Mouse (Mus musculus): ENCODE measurements around the gene Tbcel. TPM values are rescaled to one million over a fixed set of nuclear protein-coding genes. Genes with fewer than 3 reads are reported as not detected.

Tbcel gene
- polyA plus RNA-seq, 1 experiment from 2014 or later, result 6.1 TPM

DNA sequence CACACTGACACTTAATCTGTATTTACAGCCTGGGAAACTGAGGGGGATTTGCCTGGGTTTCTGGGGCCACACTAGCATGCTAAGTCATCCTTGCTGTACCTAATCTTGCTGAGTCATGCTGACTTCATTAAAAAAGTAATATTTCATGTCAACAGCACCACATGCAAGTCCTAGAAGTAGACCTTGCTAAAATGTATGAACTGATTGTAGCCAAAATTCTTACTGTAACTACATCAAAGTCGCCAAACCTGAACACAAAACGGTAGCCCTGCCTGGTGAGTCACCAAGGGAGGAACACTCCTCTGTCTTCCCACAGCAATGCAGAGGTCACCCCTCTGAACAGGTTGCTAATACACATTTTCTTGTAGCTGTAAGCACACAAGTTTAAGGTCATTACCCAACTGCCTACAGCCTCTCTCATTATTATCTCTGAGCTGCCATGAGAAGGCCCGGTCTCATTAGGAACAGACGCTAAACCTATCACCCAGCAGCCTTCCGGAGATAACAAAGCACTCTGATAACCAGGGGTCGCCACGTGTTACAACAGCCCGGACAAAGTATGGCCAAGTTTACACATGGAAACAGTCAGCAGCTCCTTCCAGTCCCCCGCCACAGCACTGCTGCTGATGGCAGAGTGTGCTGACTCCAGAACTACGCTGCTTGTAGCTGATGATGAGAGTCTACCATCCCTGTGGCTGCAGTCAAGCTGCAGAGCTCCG lies 46.1 kb downstream of the Tbcel start:
- Histone ChIP-seq H3K4me3 (replicated peaks; ENCODE audit: low read length) (no peak overlapping the region), H3K4me1 (replicated peaks; ENCODE audit: control insufficient read depth, insufficient read depth, low read length) (0 out of 2 replicates have a peak, but pooled peaks cover 4% of the 10 kb centered on the region), H3K36me3 (replicated peaks; ENCODE audit: control insufficient read depth, insufficient read depth) (no peaks in the 10 kb centered on the region), H3K9ac (no peak overlapping the region), H3K4me2 (replicated peaks) (no peak overlapping the region), H3K27ac (no peak overlapping the region), H3K27me3 (ENCODE audit: control insufficient read depth, insufficient read depth, low read length) (no peaks in the 10 kb centered on the region), H3K9me3 (ENCODE audit: control insufficient read depth, low read length) (no peaks in the 10 kb centered on the region)
- 85% methylated on average over 11 of the region's 11 CpGs for WGBS
- DNase-seq (ENCODE audit: low spot score) (no peak), ATAC-seq (ENCODE audit: low FRiP score) (no peak)

DNA sequence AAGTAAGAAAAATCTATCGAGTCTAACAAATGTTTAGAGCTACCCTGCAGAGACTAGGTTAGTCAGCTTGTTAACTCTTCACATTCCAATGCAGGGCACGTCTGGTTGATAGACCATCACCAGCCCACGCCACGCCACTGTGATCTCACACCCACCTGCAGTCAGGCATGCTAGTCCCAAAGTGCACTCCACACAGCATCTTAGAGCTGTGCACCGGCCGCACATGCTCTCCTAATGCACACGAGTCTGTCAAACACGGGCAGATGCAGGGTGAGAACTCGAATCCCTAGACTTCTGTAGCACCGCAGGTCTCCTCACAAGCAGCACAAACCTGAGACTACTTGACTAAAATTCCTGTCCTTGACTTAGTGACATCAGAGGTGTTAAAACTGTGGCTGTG lies 47.3 kb downstream of the Tbcel start:
- Histone ChIP-seq H3K4me3 (replicated peaks; ENCODE audit: low read length) (no peak overlapping the region), H3K9me3 (ENCODE audit: control insufficient read depth, low read length) (no peaks in the 10 kb centered on the region), H3K36me3 (replicated peaks; ENCODE audit: control insufficient read depth, insufficient read depth) (no peaks in the 10 kb centered on the region), H3K4me1 (replicated peaks; ENCODE audit: control insufficient read depth, insufficient read depth, low read length) (0 out of 2 replicates have a peak, but pooled peaks cover 4% of the 10 kb centered on the region), H3K27ac (no peak overlapping the region), H3K4me2 (replicated peaks) (no peak overlapping the region), H3K9ac (no peak overlapping the region), H3K27me3 (ENCODE audit: control insufficient read depth, insufficient read depth, low read length) (no peaks in the 10 kb centered on the region)
- WGBS, result 89% methylated on average over 10 of the region's 10 CpGs
- DNase-seq (ENCODE audit: low spot score) (no peak), ATAC-seq (ENCODE audit: low FRiP score) (no peak)

DNA sequence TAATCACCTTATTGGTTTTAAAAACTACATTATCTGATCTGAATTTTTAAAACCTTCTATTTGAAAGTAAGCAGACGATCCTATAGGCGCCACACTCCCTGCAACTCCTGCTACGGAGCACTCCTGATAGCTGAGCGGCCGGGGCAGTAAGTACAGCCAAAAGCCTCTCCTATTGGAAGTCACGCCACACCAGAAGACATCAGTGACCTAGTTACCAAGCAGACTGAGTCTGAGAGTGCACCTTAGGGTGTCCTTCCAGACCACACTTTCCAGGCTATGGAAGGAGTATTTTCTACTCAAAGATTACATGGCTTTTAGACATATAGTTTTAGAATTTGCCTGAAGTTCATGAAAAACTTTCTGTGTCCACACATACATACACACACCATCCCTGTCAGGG lies 47.9 kb downstream of the Tbcel start:
- H3K36me3 ChIP-seq (replicated peaks; ENCODE audit: control insufficient read depth, insufficient read depth), result no peaks in the 10 kb centered on the region
- no peaks in the 10 kb centered on the region for H3K9me3 ChIP-seq (ENCODE audit: control insufficient read depth, low read length)
- WGBS, result 93% methylated on average over 6 of the region's 6 CpGs
- ATAC-seq (ENCODE audit: low FRiP score), result no peak
- H3K9ac ChIP-seq, result no peak overlapping the region
- H3K27ac ChIP-seq, result no peak overlapping the region
- no peak overlapping the region for H3K4me2 ChIP-seq (replicated peaks)
- H3K4me1 ChIP-seq (replicated peaks; ENCODE audit: control insufficient read depth, insufficient read depth, low read length), result 0 out of 2 replicates have a peak, but pooled peaks cover 4% of the 10 kb centered on the region
- no peaks in the 10 kb centered on the region for H3K27me3 ChIP-seq (ENCODE audit: control insufficient read depth, insufficient read depth, low read length)
- no peak overlapping the region for H3K4me3 ChIP-seq (replicated peaks; ENCODE audit: low read length)
- no peak for DNase-seq (ENCODE audit: low spot score)

DNA sequence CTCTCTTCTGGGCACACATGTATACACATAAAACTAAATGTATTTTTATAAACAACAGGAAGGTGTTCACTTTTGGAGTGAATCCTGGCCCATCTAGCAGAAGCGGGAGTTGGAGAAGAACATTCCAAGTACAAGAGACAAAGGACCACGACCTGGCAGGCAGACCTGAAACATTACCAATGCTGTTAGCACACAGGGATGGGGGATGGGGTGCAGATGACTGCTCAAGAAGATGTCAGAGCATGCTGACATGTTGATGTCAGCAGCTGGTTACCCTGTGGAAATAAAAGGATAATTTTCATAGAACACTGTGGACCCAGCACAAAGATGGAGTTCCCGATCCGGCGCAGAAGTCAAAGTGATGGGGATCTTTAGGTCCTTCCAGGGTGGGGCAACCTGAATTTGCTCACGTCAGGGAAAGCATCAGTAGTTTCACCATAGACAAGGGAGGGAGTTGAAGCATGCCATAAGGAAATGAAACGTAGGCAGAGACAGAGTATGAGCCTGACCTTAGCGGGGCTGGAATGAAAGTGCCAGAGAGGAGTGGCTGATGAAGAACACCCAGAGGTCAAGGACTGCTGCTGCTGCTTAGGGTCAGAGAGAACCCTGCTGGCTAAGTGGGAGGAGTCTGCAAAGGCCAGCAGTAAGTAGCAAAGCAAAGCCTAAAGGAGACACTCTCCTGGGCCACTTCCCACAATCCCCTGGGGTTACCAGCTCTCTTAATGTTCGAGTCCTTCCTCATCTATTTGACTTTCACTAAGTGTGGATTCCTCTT lies 48.7 kb downstream of the Tbcel start:
- no peaks in the 10 kb centered on the region for H3K27me3 ChIP-seq (ENCODE audit: control insufficient read depth, insufficient read depth, low read length)
- H3K36me3 ChIP-seq (replicated peaks; ENCODE audit: control insufficient read depth, insufficient read depth), result no peaks in the 10 kb centered on the region
- no peak overlapping the region for H3K4me2 ChIP-seq (replicated peaks)
- ATAC-seq (ENCODE audit: low FRiP score) (no peak), DNase-seq (ENCODE audit: low spot score) (no peak)
- H3K9ac ChIP-seq, result no peak overlapping the region
- WGBS, result 75% methylated on average over 9 of the region's 9 CpGs
- no peak overlapping the region for H3K4me3 ChIP-seq (replicated peaks; ENCODE audit: low read length)
- no peak overlapping the region for H3K27ac ChIP-seq
- H3K9me3 ChIP-seq (ENCODE audit: control insufficient read depth, low read length), result no peaks in the 10 kb centered on the region
- H3K4me1 ChIP-seq (replicated peaks; ENCODE audit: control insufficient read depth, insufficient read depth, low read length), result 0 out of 2 replicates have a peak, but pooled peaks cover 4% of the 10 kb centered on the region

DNA sequence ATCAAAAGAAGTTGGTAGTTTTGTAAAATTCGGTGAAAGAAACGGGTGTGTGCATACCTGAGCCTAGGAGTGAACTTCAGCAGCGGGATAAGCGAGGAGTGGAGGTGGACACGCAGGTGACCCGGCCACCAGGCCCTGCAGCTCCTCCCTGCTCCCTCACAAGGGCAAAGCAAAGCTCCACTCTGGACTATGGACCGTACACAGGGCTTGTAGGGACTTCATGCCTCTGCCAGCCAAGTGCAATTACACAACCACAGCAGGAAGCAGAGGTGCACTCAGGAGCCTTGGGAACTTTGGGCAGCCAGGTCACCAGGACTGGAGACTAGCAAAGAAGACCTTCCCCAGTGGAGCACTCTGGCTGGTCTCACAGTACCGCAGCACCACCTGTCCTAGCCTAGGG lies 50.1 kb downstream of the Tbcel start:
- H3K36me3 ChIP-seq (replicated peaks; ENCODE audit: control insufficient read depth, insufficient read depth), result no peaks in the 10 kb centered on the region
- WGBS, result 93% methylated on average over 8 of the region's 8 CpGs

DNA sequence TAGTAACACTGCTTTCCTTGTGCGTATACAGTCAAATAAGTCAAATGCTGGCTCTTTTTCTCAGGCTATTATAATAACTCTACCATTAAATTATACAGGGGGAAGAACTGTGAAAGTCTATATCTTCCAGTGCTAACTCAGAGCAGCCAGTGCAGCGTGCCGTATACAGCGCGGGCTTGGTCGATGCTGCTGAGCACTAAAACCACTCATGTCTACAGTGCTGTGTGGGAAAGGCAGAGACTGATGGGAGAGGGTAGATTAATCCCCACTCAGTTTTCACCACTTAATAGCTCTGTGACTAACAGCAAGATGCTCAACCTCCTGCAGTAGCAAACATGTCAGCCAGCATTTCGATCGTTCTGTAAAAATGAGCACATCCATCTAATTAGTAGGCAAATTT lies 53.2 kb downstream of the Tbcel start:
- Histone ChIP-seq H3K4me2 (replicated peaks) (no peak overlapping the region), H3K27ac (no peak overlapping the region; the same call in 1 of the 2 replicates), H3K9me3 (ENCODE audit: control insufficient read depth, low read length) (no peaks in the 10 kb centered on the region), H3K4me3 (replicated peaks; ENCODE audit: low read length) (no peak overlapping the region), H3K36me3 (replicated peaks; ENCODE audit: control insufficient read depth, insufficient read depth) (peaks cover 26% of the 10 kb centered on the region), H3K9ac (no peak overlapping the region), H3K27me3 (ENCODE audit: control insufficient read depth, insufficient read depth, low read length) (no peaks in the 10 kb centered on the region), H3K4me1 (replicated peaks; ENCODE audit: control insufficient read depth, insufficient read depth, low read length) (no peaks in the 10 kb centered on the region; the same call in 1 of the 2 replicates)
- DNase-seq (ENCODE audit: low spot score), result no peak
- no peak for ATAC-seq (ENCODE audit: low FRiP score)
- WGBS, result 82% methylated on average over 8 of the region's 8 CpGs

More for the DNA sequence above, 50.1 kb downstream of the Tbcel start:
- Histone ChIP-seq H3K4me3 (replicated peaks; ENCODE audit: low read length) (no peak overlapping the region), H3K9me3 (ENCODE audit: control insufficient read depth, low read length) (no peaks in the 10 kb centered on the region), H3K9ac (no peak overlapping the region), H3K27me3 (ENCODE audit: control insufficient read depth, insufficient read depth, low read length) (no peaks in the 10 kb centered on the region), H3K27ac (no peak overlapping the region), H3K4me1 (replicated peaks; ENCODE audit: control insufficient read depth, insufficient read depth, low read length) (peaks cover 4% of the 10 kb centered on the region; the same call in 1 of the 2 replicates), H3K4me2 (replicated peaks) (no peak overlapping the region)
- DNase-seq (ENCODE audit: low spot score) (no peak), ATAC-seq (ENCODE audit: low FRiP score) (no peak)

DNA sequence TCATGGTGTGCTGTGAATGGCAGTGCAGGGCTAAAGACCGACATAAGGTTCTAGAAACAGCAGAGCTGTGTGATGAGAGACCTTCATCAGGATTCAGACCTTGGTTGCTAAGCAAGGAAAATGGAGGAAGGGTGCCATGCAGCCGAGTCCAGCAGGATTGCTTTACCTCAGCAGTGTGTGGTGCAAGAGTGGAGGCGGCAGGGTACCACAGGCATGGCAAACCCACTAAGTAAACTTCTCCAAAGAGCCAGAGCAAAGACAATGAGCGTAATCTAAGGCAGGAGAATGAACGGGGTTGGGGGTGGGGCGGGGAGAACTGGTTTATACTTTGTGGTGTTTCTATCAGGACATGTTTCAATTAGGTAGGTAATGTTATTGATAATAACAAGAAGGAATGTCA lies 58.6 kb downstream of the Tbcel start:
- Histone ChIP-seq H3K27ac (no peak overlapping the region), H3K9ac (no peak overlapping the region), H3K4me1 (replicated peaks; ENCODE audit: control insufficient read depth, insufficient read depth, low read length) (no peaks in the 10 kb centered on the region; the same call in 1 of the 2 replicates), H3K9me3 (ENCODE audit: control insufficient read depth, low read length) (no peaks in the 10 kb centered on the region), H3K4me3 (replicated peaks; ENCODE audit: low read length) (no peak overlapping the region), H3K36me3 (replicated peaks; ENCODE audit: control insufficient read depth, insufficient read depth) (peaks cover 59% of the 10 kb centered on the region), H3K27me3 (ENCODE audit: control insufficient read depth, insufficient read depth, low read length) (no peaks in the 10 kb centered on the region), H3K4me2 (replicated peaks) (no peak overlapping the region)
- ATAC-seq (ENCODE audit: low FRiP score) (no peak), DNase-seq (ENCODE audit: low spot score) (no peak)
- 91% methylated on average over 6 of the region's 6 CpGs for WGBS

DNA sequence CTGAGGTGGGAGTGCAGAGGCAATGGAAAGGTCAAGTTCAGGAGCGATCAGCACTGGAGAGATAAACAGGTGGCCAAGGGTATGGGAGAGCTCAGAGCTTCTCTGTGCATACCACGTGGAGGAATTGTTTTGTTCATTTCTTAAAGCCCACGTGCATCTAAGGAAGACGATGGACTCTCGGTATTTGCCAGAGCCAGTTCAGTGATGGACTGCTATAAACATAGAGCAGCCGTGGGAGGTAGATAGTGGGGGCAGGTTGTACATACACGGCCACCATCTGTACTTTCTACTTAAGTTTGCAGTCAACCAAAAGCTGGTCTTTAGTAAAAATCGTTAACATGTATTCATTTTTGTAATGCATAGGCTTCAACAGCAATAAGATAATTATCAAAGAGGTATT lies 65.5 kb downstream of the Tbcel start:
- no peak overlapping the region for H3K4me2 ChIP-seq (replicated peaks)
- H3K27ac ChIP-seq, result no peak overlapping the region
- no peak overlapping the region for H3K9ac ChIP-seq
- H3K4me3 ChIP-seq (replicated peaks; ENCODE audit: low read length), result no peak overlapping the region
- ATAC-seq (ENCODE audit: low FRiP score), result no peak
- peaks cover 77% of the 10 kb centered on the region for H3K36me3 ChIP-seq (replicated peaks; ENCODE audit: control insufficient read depth, insufficient read depth)
- H3K4me1 ChIP-seq (replicated peaks; ENCODE audit: control insufficient read depth, insufficient read depth, low read length), result no peaks in the 10 kb centered on the region
- 93% methylated on average over 8 of the region's 8 CpGs for WGBS
- no peak for DNase-seq (ENCODE audit: low spot score)
- no peaks in the 10 kb centered on the region for H3K9me3 ChIP-seq (ENCODE audit: control insufficient read depth, low read length)
- H3K27me3 ChIP-seq (ENCODE audit: control insufficient read depth, insufficient read depth, low read length), result no peaks in the 10 kb centered on the region

DNA sequence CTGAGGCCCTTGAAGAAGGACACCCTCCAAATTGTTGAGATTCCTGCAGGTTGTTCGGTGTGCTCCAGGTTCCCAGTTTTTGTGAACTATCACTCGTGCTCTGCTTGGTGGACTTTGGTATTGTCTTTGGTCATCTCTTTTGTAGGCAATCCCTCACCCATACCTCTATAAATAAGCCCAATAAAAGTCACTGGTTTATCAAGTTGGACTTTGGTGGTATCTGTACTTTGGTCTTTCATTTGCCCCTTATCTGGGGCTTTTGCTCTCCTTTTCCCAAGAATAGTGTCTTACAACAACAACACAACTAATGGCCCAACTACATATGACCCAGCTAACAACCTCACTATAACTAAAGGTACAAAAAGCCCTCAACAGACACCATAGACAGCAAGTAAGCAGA lies 66.4 kb downstream of the Tbcel start:
- Histone ChIP-seq H3K4me2 (replicated peaks) (no peak overlapping the region), H3K36me3 (replicated peaks; ENCODE audit: control insufficient read depth, insufficient read depth) (peaks cover 83% of the 10 kb centered on the region), H3K4me1 (replicated peaks; ENCODE audit: control insufficient read depth, insufficient read depth, low read length) (no peaks in the 10 kb centered on the region), H3K4me3 (replicated peaks; ENCODE audit: low read length) (no peak overlapping the region), H3K9ac (no peak overlapping the region), H3K27me3 (ENCODE audit: control insufficient read depth, insufficient read depth, low read length) (no peaks in the 10 kb centered on the region), H3K27ac (no peak overlapping the region), H3K9me3 (ENCODE audit: control insufficient read depth, low read length) (no peaks in the 10 kb centered on the region)
- 98% methylated on average over 2 of the region's 2 CpGs for WGBS
- ATAC-seq (ENCODE audit: low FRiP score), result no peak
- DNase-seq (ENCODE audit: low spot score), result no peak
